Mouse (Mus musculus) frontal cortex, adult 2 months (tissue): ENCODE measurements around the gene Gm47289. TPM values are rescaled to one million over a fixed set of nuclear protein-coding genes. Genes with fewer than 3 reads are reported as not detected.

Experiments
- DNase-seq, 2 experiments: peaks; one replicate each; pipeline ENCODE4 v3.0.0; 2022; ENCODE audit warnings: low spot score in 1 of 2; ENCODE audit errors: extremely low spot score in 1 of 2
- polyA plus RNA-seq: library from polyadenylated mRNA; depleted of rRNA; stranded (reverse); fragments of >200 nt; gene quantifications from 2 replicates; pipeline ENCODE4 v1.2.3, GENCODE M21; 2012; rRNA removed

Gene Gm47289
- polyA plus RNA-seq = not detected in 2 replicates

- no peak for DNase-seq
These were observed at the start of gene Gm47289 for GRCm38 (mm10) chr9:119158861-119159260. Gene Gm47289, plus strand, starts transcription at chr9:119159161.

- DNase-seq = no peak
These were observed 49.1 kb upstream of the Gm47289 start for GRCm38 (mm10) chr9:119109685-119110353.

GRCm38 (mm10) chr9:119110640-119111039 is 48.3 kb upstream of the Gm47289 start:
- no peak for DNase-seq

- no peak for DNase-seq
These were observed 44.0 kb upstream of the Gm47289 start for GRCm38 (mm10) chr9:119114911-119115310.

GRCm38 (mm10) chr9:119119409-119120167 is 39.4 kb upstream of the Gm47289 start:
- no peak for DNase-seq

GRCm38 (mm10) chr9:119120168-119120560 is 38.8 kb upstream of the Gm47289 start:
- DNase-seq = no peak

GRCm38 (mm10) chr9:119122596-119123369 is 36.2 kb upstream of the Gm47289 start:
- DNase-seq = no peak

GRCm38 (mm10) chr9:119128436-119129181 is 30.4 kb upstream of the Gm47289 start:
- DNase-seq = no peak

- no peak for DNase-seq
These were observed 28.3 kb upstream of the Gm47289 start for GRCm38 (mm10) chr9:119130692-119131091.

- DNase-seq = no peak
These were observed 20.1 kb upstream of the Gm47289 start for GRCm38 (mm10) chr9:119138836-119139235.

- DNase-seq = no peak
These were observed 16.9 kb upstream of the Gm47289 start for GRCm38 (mm10) chr9:119142066-119142465.

- no peak for DNase-seq
These were observed 15.6 kb upstream of the Gm47289 start for GRCm38 (mm10) chr9:119143372-119143771.

- DNase-seq = no peak
These were observed 14.3 kb upstream of the Gm47289 start for GRCm38 (mm10) chr9:119144696-119145095.

GRCm38 (mm10) chr9:119145137-119145536 is 13.8 kb upstream of the Gm47289 start:
- DNase-seq = no peak

- no peak for DNase-seq
These were observed 13.3 kb upstream of the Gm47289 start for GRCm38 (mm10) chr9:119145638-119146037.

- DNase-seq = no peak
These were observed 12.7 kb upstream of the Gm47289 start for GRCm38 (mm10) chr9:119146098-119146770.

- no peak for DNase-seq
These were observed 9.4 kb upstream of the Gm47289 start for GRCm38 (mm10) chr9:119149601-119150000.

GRCm38 (mm10) chr9:119151751-119152150 is 7.2 kb upstream of the Gm47289 start:
- no peak for DNase-seq

GRCm38 (mm10) chr9:119155416-119155815 is 3.5 kb upstream of the Gm47289 start:
- no peak for DNase-seq

- DNase-seq = no peak
These were observed 3.1 kb upstream of the Gm47289 start for GRCm38 (mm10) chr9:119155826-119156225.
